Mouse (Mus musculus): ENCODE measurements around the gene Ifi27l2a.

DNA sequence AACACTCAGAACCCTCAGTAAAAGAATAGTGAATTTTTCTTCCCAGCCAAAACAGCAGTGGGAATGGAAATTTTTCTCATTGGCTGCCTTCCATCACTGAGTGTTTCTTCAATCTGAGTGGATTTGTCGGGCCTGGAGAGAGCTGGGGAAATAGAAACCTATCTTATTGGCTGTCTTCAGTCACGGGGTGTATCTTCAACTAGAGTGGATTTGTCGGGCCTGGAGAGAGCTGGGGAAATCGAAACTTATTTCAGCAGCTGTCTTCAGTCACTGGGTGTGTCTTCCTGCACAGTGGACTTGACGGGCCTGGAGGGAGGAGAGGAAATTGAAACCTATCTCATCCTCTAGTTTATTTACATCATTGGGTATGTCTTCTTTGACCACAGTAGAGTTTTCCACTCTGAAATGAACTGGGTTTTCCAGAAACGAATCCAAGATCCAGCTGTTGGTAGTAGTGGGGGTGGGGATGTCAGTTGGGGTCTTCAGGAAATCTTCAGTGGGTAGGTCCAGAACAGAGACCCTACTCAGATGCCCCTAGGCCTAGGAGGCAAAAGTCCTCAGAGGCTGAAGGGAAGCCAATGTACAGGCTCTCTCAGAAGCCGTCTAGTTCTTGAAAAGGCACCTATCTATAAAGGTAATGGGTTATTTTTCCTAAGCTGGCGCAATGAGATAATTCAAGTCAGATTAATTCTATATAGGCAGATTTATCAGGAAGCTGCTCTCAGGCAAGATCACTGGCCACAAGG is 9.3 kb downstream of the Ifi27l2a start, which contains the start of gene Ifi27:
- TF ChIP-seq CTCF (IDR thresholded peaks at IDR 0.05; ENCODE audit: low read depth, low read length): no peak
- TF ChIP-seq POLR2A (IDR thresholded peaks at IDR 0.05; ENCODE audit: extremely low read depth, insufficient read depth, low read length): no peak
